ENCODE assay signal across 18 mouse cellular contexts in genomic region chr5:117909524-117909923, GRCm38 (mm10).
"Had no signal": no experiment of that assay in that cellular context is flagged by ENCODE, and none has a peak within 500 bp of the region (broad histone marks: within the 10 kb centered on the region; RNA-seq: fewer than 3 reads in every experiment).

No protein-coding gene starts in this region.

- H3K9ac ChIP-seq: liver, embryonic 13.5 days; lung, embryonic 14.5 days; midbrain, embryonic 12.5 days; midbrain, embryonic 15.5 days; neural tube, embryonic 12.5 days; neural tube, embryonic 15.5 days had no signal

- H3K4me3 ChIP-seq: left cerebral cortex, adult 2 months; liver, embryonic 13.5 days; midbrain, embryonic 12.5 days; midbrain, embryonic 15.5 days; neural tube, embryonic 12.5 days; neural tube, embryonic 15.5 days had no signal

- H3K4me1 ChIP-seq: liver, embryonic 13.5 days; midbrain, embryonic 12.5 days; neural tube, embryonic 12.5 days; neural tube, embryonic 15.5 days had no signal

- H3K27ac ChIP-seq: left cerebral cortex, adult 2 months; liver, embryonic 13.5 days; macrophage; midbrain, embryonic 12.5 days; midbrain, embryonic 15.5 days; neural tube, embryonic 12.5 days; neural tube, embryonic 15.5 days; stomach, postnatal 0 days had no signal

- DNase-seq: kidney, adult 2 months; kidney, postnatal 14 days; layer of hippocampus, postnatal 36 days; liver, embryonic 13.5 days; lung, embryonic 14.5 days; right cerebral cortex, adult 18-20 months; right cerebral cortex, postnatal 14 days; right cerebral cortex, postnatal 4 days; thymus, adult 18-20 months; thymus, postnatal 36 days had no signal

- H3K4me2 ChIP-seq: liver, embryonic 13.5 days; lung, embryonic 14.5 days; midbrain, embryonic 12.5 days; midbrain, embryonic 15.5 days; neural tube, embryonic 12.5 days; neural tube, embryonic 15.5 days had no signal

- H3K27me3 ChIP-seq: liver, embryonic 13.5 days; midbrain, embryonic 12.5 days; midbrain, embryonic 15.5 days; neural tube, embryonic 12.5 days; neural tube, embryonic 15.5 days had no signal

- ATAC-seq: lung, postnatal 0 days; midbrain, embryonic 15.5 days had no signal

- H3K36me3 ChIP-seq: liver, embryonic 13.5 days; midbrain, embryonic 12.5 days; midbrain, embryonic 15.5 days; neural tube, embryonic 12.5 days; neural tube, embryonic 15.5 days had no signal

- H3K9me3 ChIP-seq: liver, embryonic 13.5 days; midbrain, embryonic 12.5 days; midbrain, embryonic 15.5 days; neural tube, embryonic 12.5 days; neural tube, embryonic 15.5 days had no signal
